Mouse (Mus musculus): Measurements from ENCODE around the gene Scamp2. TPM values are rescaled to one million over a fixed set of nuclear protein-coding genes. Genes with fewer than 3 reads are reported as not detected.

Scamp2 gene
- polyA plus RNA-seq, 1 experiment from 2014 or later, result 49.9 TPM

GRCm38 (mm10) chr9:57613975-57614374, 53.2 kb downstream of the Scamp2 start:
- Histone ChIP-seq H3K4me3 (ENCODE audit: low read depth, low read length) (no peak overlapping the region), H3K36me3 (replicated peaks; ENCODE audit: control insufficient read depth, insufficient read depth, low read depth, low read length) (no peaks in the 10 kb centered on the region), H3K9me3 (replicated peaks; ENCODE audit: control insufficient read depth, low read length) (no peaks in the 10 kb centered on the region), H3K4me1 (ENCODE audit: control insufficient read depth, insufficient read depth, low read length) (no peaks in the 10 kb centered on the region), H3K27ac (replicated peaks; ENCODE audit: low read depth, low read length) (no peak overlapping the region), H3K27me3 (ENCODE audit: control insufficient read depth, insufficient read depth, low read length) (no peaks in the 10 kb centered on the region), H3K4me2 (ENCODE audit: low read depth, low read length) (no peak overlapping the region), H3K9ac (replicated peaks; ENCODE audit: low read length) (no peak overlapping the region)
- WGBS, result 80% methylated on average over 7 of the region's 7 CpGs
- no peak for DNase-seq (ENCODE audit: low spot score)
- no peak for ATAC-seq (replicated peaks; ENCODE audit: insufficient number of reproducible peaks, low FRiP score, low TSS enrichment, low read depth)

GRCm38 (mm10) chr9:57614786-57615185, 54.0 kb downstream of the Scamp2 start:
- Histone ChIP-seq H3K27me3 (ENCODE audit: control insufficient read depth, insufficient read depth, low read length) (no peaks in the 10 kb centered on the region), H3K4me3 (ENCODE audit: low read depth, low read length) (no peak overlapping the region), H3K27ac (replicated peaks; ENCODE audit: low read depth, low read length) (no peak overlapping the region), H3K36me3 (replicated peaks; ENCODE audit: control insufficient read depth, insufficient read depth, low read depth, low read length) (no peaks in the 10 kb centered on the region), H3K4me1 (ENCODE audit: control insufficient read depth, insufficient read depth, low read length) (no peaks in the 10 kb centered on the region), H3K9ac (replicated peaks; ENCODE audit: low read length) (no peak overlapping the region), H3K9me3 (replicated peaks; ENCODE audit: control insufficient read depth, low read length) (no peaks in the 10 kb centered on the region), H3K4me2 (ENCODE audit: low read depth, low read length) (no peak overlapping the region)
- no peak for DNase-seq (ENCODE audit: low spot score)
- WGBS, result 84% methylated on average over 4 of the region's 4 CpGs
- ATAC-seq (replicated peaks; ENCODE audit: insufficient number of reproducible peaks, low FRiP score, low TSS enrichment, low read depth), result no peak

- H3K27ac ChIP-seq (replicated peaks; ENCODE audit: low read depth, low read length), result no peak overlapping the region
- no peak overlapping the region for H3K4me3 ChIP-seq (ENCODE audit: low read depth, low read length)
- WGBS, result 79% methylated on average over 8 of the region's 8 CpGs
- ATAC-seq (replicated peaks; ENCODE audit: insufficient number of reproducible peaks, low FRiP score, low TSS enrichment, low read depth), result no peak
- H3K4me2 ChIP-seq (ENCODE audit: low read depth, low read length), result no peak overlapping the region
- H3K27me3 ChIP-seq (ENCODE audit: control insufficient read depth, insufficient read depth, low read length), result no peaks in the 10 kb centered on the region
- no peak overlapping the region for H3K9ac ChIP-seq (replicated peaks; ENCODE audit: low read length)
- no peaks in the 10 kb centered on the region for H3K4me1 ChIP-seq (ENCODE audit: control insufficient read depth, insufficient read depth, low read length)
- H3K9me3 ChIP-seq (replicated peaks; ENCODE audit: control insufficient read depth, low read length), result no peaks in the 10 kb centered on the region
- H3K36me3 ChIP-seq (replicated peaks; ENCODE audit: control insufficient read depth, insufficient read depth, low read depth, low read length), result no peaks in the 10 kb centered on the region
- no peak for DNase-seq (ENCODE audit: low spot score)
Measured at GRCm38 (mm10) chr9:57617556-57618169, 56.9 kb downstream of the Scamp2 start.

DNA sequence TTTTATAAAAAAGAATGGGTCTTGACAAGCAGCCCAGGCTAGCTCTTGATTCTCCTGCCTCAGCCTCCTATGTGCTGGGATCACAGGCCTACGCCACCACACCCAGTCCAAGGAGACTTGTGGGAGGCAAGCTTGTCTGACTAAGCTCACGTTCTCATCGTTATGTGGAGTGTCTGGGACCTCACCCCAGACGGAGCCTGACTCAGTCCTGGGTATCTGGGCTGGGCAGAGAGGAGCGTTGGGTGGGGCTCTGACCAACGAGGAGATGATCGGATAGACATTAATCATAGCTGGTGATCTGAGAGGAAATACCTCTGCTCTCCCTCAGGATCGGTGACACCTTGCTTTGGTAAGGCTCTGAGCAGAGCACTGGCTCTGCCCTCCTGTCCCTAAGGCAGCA, 58.1 kb downstream of the Scamp2 start:
- Histone ChIP-seq H3K9me3 (replicated peaks; ENCODE audit: control insufficient read depth, low read length) (no peaks in the 10 kb centered on the region), H3K27ac (replicated peaks; ENCODE audit: low read depth, low read length) (no peak overlapping the region), H3K27me3 (ENCODE audit: control insufficient read depth, insufficient read depth, low read length) (no peaks in the 10 kb centered on the region), H3K36me3 (replicated peaks; ENCODE audit: control insufficient read depth, insufficient read depth, low read depth, low read length) (no peaks in the 10 kb centered on the region), H3K4me1 (ENCODE audit: control insufficient read depth, insufficient read depth, low read length) (no peaks in the 10 kb centered on the region), H3K4me2 (ENCODE audit: low read depth, low read length) (no peak overlapping the region), H3K9ac (replicated peaks; ENCODE audit: low read length) (no peak overlapping the region), H3K4me3 (ENCODE audit: low read depth, low read length) (no peak overlapping the region)
- WGBS, result 83% methylated on average over 8 of the region's 8 CpGs
- DNase-seq (ENCODE audit: low spot score) (no peak), ATAC-seq (replicated peaks; ENCODE audit: insufficient number of reproducible peaks, low FRiP score, low TSS enrichment, low read depth) (no peak)

GRCm38 (mm10) chr9:57620674-57621073, 59.9 kb downstream of the Scamp2 start, which contains the start of gene Lman1l:
Gene Lman1l, minus strand, starts transcription at chr9:57620774.
- H3K4me3 ChIP-seq (ENCODE audit: low read depth, low read length), result no peak within 1 kb of the TSS
- ATAC-seq (replicated peaks; ENCODE audit: insufficient number of reproducible peaks, low FRiP score, low TSS enrichment, low read depth), result no peak
- H3K4me2 ChIP-seq (ENCODE audit: low read depth, low read length), result no peak within 1 kb of the TSS
- no peak for DNase-seq (ENCODE audit: low spot score)
- WGBS, result 94% methylated on average over 5 of the region's 5 CpGs
- H3K4me1 ChIP-seq (ENCODE audit: control insufficient read depth, insufficient read depth, low read length), result no peaks in the 10 kb centered on the region
- no peak within 1 kb of the TSS for H3K27ac ChIP-seq (replicated peaks; ENCODE audit: low read depth, low read length)
- no peak within 1 kb of the TSS for H3K9ac ChIP-seq (replicated peaks; ENCODE audit: low read length)
- no peaks in the 10 kb centered on the region for H3K36me3 ChIP-seq (replicated peaks; ENCODE audit: control insufficient read depth, insufficient read depth, low read depth, low read length)
- H3K9me3 ChIP-seq (replicated peaks; ENCODE audit: control insufficient read depth, low read length), result no peaks in the 10 kb centered on the region
- H3K27me3 ChIP-seq (ENCODE audit: control insufficient read depth, insufficient read depth, low read length), result no peaks in the 10 kb centered on the region

DNA sequence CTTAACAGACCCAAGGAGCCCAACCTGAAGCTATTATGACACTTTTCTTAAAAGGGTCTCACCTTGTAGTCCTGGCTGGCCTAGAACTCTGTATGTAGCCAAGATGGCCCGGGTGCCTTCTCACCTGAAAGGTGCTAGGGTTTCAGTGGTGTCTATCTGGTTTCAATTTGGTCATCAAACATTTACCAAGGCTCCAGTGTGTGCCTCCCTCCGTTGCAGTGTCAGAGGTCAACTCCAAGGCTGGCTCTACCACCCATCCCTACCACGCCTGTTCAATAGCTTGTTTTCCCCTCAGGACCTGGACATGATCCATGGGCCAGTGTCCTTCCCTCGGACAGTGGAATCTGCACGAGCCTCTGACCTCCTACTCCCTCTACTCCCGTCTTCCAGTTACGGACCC, 63.6 kb downstream of the Scamp2 start:
- ATAC-seq (replicated peaks; ENCODE audit: insufficient number of reproducible peaks, low FRiP score, low TSS enrichment, low read depth) (no peak), DNase-seq (ENCODE audit: low spot score) (no peak)
- H3K4me1 ChIP-seq (ENCODE audit: control insufficient read depth, insufficient read depth, low read length), result no peaks in the 10 kb centered on the region
- H3K27me3 ChIP-seq (ENCODE audit: control insufficient read depth, insufficient read depth, low read length), result no peaks in the 10 kb centered on the region
- no peak overlapping the region for H3K27ac ChIP-seq (replicated peaks; ENCODE audit: low read depth, low read length)
- H3K4me3 ChIP-seq (ENCODE audit: low read depth, low read length), result no peak overlapping the region
- H3K36me3 ChIP-seq (replicated peaks; ENCODE audit: control insufficient read depth, insufficient read depth, low read depth, low read length), result peaks cover 3% of the 10 kb centered on the region
- H3K4me2 ChIP-seq (ENCODE audit: low read depth, low read length), result no peak overlapping the region
- 76% methylated on average over 7 of the region's 7 CpGs for WGBS
- H3K9ac ChIP-seq (replicated peaks; ENCODE audit: low read length), result no peak overlapping the region
- H3K9me3 ChIP-seq (replicated peaks; ENCODE audit: control insufficient read depth, low read length), result no peaks in the 10 kb centered on the region

GRCm38 (mm10) chr9:57625674-57626500, 65.1 kb downstream of the Scamp2 start:
- H3K4me1 ChIP-seq (ENCODE audit: control insufficient read depth, insufficient read depth, low read length), result no peaks in the 10 kb centered on the region
- peaks cover 3% of the 10 kb centered on the region for H3K36me3 ChIP-seq (replicated peaks; ENCODE audit: control insufficient read depth, insufficient read depth, low read depth, low read length)
- 79% methylated on average over 15 of the region's 15 CpGs for WGBS
- no peak for ATAC-seq (replicated peaks; ENCODE audit: insufficient number of reproducible peaks, low FRiP score, low TSS enrichment, low read depth)
- no peak overlapping the region for H3K9ac ChIP-seq (replicated peaks; ENCODE audit: low read length)
- no peak overlapping the region for H3K27ac ChIP-seq (replicated peaks; ENCODE audit: low read depth, low read length)
- no peaks in the 10 kb centered on the region for H3K27me3 ChIP-seq (ENCODE audit: control insufficient read depth, insufficient read depth, low read length)
- no peak for DNase-seq (ENCODE audit: low spot score)
- H3K9me3 ChIP-seq (replicated peaks; ENCODE audit: control insufficient read depth, low read length), result no peaks in the 10 kb centered on the region
- no peak overlapping the region for H3K4me2 ChIP-seq (ENCODE audit: low read depth, low read length)
- no peak overlapping the region for H3K4me3 ChIP-seq (ENCODE audit: low read depth, low read length)

DNA sequence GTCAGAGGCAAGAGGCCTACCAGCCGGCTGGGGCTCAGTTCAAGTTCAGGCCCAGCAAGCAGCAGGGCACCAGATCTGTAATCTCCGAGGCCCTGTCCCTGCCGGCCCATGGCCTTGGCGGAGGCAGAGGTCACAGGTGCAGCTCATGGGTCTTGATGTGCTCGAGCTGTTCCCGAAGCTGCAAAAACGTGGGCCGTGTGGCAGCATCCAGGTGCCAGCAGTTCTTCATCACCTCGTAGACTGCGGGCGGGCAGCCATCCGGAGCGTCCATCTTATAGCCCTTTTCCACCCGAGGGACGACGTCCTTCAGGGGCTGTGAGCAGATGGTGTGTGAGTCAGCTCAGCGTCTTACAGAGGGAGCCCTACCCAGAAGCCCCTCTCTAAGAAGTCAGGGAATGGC, 66.4 kb downstream of the Scamp2 start:
- no peak for DNase-seq (ENCODE audit: low spot score)
- H3K9ac ChIP-seq (replicated peaks; ENCODE audit: low read length), result no peak overlapping the region
- H3K36me3 ChIP-seq (replicated peaks; ENCODE audit: control insufficient read depth, insufficient read depth, low read depth, low read length), result peaks cover 3% of the 10 kb centered on the region
- H3K9me3 ChIP-seq (replicated peaks; ENCODE audit: control insufficient read depth, low read length), result no peaks in the 10 kb centered on the region
- H3K4me1 ChIP-seq (ENCODE audit: control insufficient read depth, insufficient read depth, low read length), result no peaks in the 10 kb centered on the region
- no peak overlapping the region for H3K4me3 ChIP-seq (ENCODE audit: low read depth, low read length)
- H3K27me3 ChIP-seq (ENCODE audit: control insufficient read depth, insufficient read depth, low read length), result no peaks in the 10 kb centered on the region
- no peak overlapping the region for H3K27ac ChIP-seq (replicated peaks; ENCODE audit: low read depth, low read length)
- no peak for ATAC-seq (replicated peaks; ENCODE audit: insufficient number of reproducible peaks, low FRiP score, low TSS enrichment, low read depth)
- 88% methylated on average over 17 of the region's 17 CpGs for WGBS
- no peak overlapping the region for H3K4me2 ChIP-seq (ENCODE audit: low read depth, low read length)
